Mouse (Mus musculus): Measurements from ENCODE around the gene Pbld1. TPM values are rescaled to one million over a fixed set of nuclear protein-coding genes. Genes with fewer than 3 reads are reported as not detected.
A peak's percentile ranks its signal among the peaks of the same experiment; 100 is the strongest.
"Not testable (repeated sequence)": the region's sequence is repeated elsewhere in the genome, so short reads cannot be mapped to it uniquely, and the experiment has no call there.

Pbld1 gene
- total RNA-seq, 4 experiments from 2014 or later: 0.36 to 0.99 (median 0.47) TPM

DNA sequence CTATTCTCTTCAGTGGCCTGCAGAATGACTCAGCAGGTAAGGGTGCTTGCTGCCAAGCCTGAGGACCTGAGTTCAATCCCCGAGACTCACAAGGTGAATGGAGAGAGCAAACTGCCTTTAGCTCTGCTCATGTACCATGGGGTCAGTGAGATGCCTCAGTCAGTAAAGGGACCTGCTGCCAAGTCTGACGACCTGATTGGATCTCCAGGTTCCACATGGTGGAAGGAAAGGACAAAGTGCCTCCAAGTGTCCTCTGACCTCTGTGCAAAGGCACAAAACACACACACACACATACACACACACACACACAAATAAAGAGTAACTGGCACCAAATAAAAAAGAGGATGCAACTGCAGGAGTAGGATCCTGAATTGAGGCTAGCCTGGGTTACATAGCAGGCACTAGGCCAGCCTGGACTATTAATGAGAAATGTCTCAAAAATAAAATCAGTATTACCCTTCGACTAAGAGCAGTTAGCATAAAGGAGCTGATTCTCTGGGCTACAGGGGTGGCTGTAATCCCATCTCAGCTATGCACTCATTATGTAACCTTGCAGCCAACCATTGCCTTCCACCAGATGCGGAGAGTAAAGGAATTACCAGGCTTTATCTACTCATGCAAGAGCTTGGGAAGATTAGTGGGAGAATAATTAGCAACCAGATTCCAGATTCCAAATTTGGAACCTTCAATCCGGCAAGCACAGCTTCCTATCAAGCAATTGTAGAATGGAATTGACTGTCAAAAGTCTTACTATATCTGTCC, 19.9 kb upstream of the Pbld1 start:
- no peak for DNase-seq (ENCODE audit: low spot score in 2 of 2)

DNA sequence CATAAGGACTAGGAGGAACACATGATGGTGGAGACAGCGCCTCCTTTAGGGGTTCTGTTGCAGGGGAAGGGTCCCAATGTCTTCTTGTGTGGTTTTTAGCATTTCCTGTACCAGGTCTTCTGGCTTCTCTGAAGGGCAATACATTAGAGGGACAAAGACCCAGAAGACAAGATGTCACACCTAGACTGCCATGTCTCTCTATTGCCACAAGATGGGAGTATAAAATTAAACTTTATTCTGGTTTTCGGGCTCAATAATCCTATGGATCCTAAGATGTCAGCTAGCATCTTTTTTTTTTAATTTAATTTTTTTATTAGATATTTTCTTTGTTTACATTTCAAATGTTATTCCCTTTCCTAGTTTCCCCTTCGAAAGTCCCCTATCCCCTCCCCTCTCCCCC, 16.8 kb upstream of the Pbld1 start:
- DNase-seq (ENCODE audit: low spot score in 2 of 2): no peak

GRCm38 (mm10) chr10:63047751-63048150, 12.2 kb upstream of the Pbld1 start:
- DNase-seq (ENCODE audit: low spot score in 2 of 2): no peak

GRCm38 (mm10) chr10:63049106-63049505, 10.9 kb upstream of the Pbld1 start:
- no peak for DNase-seq (ENCODE audit: low spot score in 2 of 2)

- DNase-seq (ENCODE audit: low spot score in 2 of 2): no peak
Measured at GRCm38 (mm10) chr10:63051267-63051666, 8.7 kb upstream of the Pbld1 start.

- DNase-seq (ENCODE audit: low spot score in 2 of 2): no peak
Measured at GRCm38 (mm10) chr10:63052011-63052410, 8.0 kb upstream of the Pbld1 start.

DNA sequence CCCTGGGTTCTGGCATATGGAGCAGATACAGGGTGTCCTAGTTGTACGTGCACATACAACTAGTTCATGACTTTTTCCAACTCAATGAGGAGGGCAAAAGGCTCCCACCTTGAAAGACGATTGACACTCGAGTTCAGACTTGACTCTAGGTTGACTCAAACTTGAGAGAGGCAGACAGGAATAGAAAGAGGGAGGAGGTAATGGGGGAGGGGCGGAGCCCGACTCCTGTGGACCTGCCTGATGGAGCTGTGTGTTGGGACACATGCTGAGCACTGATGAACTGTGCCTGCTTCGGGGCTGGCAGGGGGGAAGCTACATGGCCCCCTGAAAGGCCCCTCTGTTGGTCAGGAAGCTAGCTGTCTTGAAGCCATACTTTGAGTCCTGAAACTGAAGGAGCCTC, 7.0 kb upstream of the Pbld1 start:
- no peak for DNase-seq (ENCODE audit: low spot score in 2 of 2)

DNA sequence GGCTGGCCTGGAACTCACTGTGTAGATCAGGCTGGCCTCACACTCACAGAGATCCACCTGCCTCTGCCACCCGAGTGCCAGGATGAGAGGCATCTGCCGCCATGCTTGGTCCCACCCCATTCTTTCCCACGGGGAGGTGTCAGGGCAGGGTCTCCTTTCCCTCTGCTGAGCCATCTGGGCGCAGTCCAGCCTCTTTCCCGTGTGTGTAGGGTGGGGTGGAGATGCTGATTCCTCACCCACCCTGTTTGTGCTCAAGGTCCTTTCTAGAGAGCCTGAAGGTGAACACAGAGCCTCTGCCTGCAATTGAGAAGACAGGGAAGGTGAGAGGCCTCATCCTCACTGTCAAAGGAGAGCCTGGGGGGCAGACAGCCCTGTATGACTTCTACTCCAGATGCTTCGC, 5.9 kb upstream of the Pbld1 start:
- not testable (repeated sequence) for DNase-seq (ENCODE audit: low spot score in 2 of 2)

DNA sequence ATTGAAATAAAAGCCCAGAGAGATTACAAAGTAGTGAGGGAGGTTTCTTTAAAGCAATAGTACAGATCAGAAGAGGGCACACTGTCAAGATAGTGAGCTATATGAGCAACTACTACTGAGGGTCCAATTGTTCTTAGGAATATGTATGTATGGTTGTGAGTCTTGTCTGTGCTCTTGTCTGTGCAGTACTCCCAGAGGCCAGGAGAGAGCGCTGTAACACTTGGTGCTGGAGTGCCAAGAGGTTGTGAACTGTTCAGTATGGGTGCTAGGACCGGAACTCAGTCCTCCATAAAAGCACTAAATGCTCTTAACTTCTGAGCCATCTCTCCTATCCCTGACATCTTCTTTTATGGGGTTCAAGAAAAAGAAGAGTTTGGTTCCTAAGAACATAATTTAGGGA, 5.4 kb upstream of the Pbld1 start:
- DNase-seq (ENCODE audit: low spot score in 2 of 2): no peak

GRCm38 (mm10) chr10:63056966-63057750, 2.8 kb upstream of the Pbld1 start:
- DNase-seq (ENCODE audit: low spot score in 2 of 2): no peak

GRCm38 (mm10) chr10:63060406-63060805, 444 bp downstream of the Pbld1 start:
- DNase-seq (ENCODE audit: low spot score in 2 of 2): no peak

DNA sequence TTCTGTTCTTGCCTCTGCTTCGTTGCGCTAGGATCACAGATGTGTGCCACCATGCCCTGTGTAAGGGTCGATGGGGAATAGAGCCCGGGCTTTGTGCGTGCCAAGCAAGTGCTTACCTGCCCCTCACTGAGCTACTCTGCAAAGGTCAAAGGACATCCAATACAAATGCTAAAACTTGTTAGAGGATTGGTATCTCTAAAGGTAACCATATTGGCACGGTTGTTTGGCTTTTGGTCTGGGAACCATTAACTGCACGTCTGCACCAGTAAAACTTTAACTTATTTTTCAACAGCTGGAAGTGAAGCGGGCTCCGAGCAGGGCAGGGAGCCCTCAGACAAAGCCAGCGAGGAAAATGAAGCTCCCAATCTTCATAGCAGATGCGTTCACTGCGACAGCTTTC, 1.3 kb downstream of the Pbld1 start:
- DNase-seq (ENCODE audit: low spot score in 2 of 2): no peak

DNA sequence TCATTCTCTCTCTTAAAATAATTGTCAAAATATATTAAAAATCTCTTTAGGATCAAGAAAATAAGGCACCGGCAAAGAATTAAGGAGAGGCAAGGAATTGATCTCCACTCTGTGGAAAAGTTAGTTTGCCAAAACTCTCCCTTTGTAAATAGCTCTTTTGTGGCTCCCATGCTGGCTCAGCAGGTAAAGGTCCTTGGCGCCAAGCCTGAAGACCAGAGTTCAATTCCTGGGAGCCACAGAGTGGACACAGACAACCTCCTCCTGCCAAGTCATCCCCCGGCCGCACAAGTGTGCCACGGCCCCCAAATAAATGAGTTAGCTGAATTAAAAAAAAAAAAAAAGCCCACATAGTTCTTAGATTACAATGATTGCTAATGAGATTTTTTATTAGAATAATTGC, 2.7 kb downstream of the Pbld1 start:
- no peak for DNase-seq (ENCODE audit: low spot score in 2 of 2)

- DNase-seq (ENCODE audit: low spot score in 2 of 2): no peak
Measured at GRCm38 (mm10) chr10:63063365-63063764, 3.4 kb downstream of the Pbld1 start.

- no peak for DNase-seq (ENCODE audit: low spot score in 2 of 2)
Measured at GRCm38 (mm10) chr10:63064516-63064915, 4.6 kb downstream of the Pbld1 start.

GRCm38 (mm10) chr10:63065561-63065960, 5.6 kb downstream of the Pbld1 start:
- no peak for DNase-seq (ENCODE audit: low spot score in 2 of 2)

GRCm38 (mm10) chr10:63065988-63066387, 6.0 kb downstream of the Pbld1 start:
- DNase-seq (ENCODE audit: low spot score in 2 of 2): peak; percentile 67 to 73

GRCm38 (mm10) chr10:63086304-63086703, 26.3 kb downstream of the Pbld1 start:
- DNase-seq (ENCODE audit: low spot score in 2 of 2): no peak

DNA sequence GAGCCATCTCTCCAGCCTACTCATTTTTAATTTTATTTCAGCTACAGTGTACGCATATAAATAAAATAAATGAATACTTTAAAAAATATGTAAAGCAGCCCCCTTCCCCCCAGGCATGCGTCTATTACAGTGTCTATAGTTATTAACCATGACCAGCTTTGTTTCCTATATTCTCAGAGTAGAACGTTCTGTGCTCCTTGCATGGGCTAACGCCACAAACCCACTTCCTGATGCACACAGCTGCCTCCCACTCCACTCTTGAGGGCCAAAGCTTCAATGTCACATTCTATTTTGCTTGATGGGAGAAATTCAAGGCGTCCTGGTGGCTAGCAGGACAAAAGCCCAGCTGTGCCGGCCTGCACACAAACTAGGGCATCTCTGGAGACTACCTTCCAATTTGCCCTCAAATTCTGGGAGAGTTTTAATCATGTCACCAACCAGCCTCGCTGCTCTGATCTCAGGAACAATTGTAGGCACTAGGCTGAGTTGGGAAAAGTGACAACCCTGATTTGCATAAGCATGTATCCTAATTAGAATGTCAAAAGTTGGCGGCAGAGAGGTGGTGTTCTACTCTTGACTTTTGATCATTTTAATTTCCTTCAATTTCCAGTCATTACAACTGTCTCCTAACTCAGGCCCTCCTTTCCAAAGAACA, 29.3 kb downstream of the Pbld1 start:
- no peak for DNase-seq (ENCODE audit: low spot score in 2 of 2)

DNA sequence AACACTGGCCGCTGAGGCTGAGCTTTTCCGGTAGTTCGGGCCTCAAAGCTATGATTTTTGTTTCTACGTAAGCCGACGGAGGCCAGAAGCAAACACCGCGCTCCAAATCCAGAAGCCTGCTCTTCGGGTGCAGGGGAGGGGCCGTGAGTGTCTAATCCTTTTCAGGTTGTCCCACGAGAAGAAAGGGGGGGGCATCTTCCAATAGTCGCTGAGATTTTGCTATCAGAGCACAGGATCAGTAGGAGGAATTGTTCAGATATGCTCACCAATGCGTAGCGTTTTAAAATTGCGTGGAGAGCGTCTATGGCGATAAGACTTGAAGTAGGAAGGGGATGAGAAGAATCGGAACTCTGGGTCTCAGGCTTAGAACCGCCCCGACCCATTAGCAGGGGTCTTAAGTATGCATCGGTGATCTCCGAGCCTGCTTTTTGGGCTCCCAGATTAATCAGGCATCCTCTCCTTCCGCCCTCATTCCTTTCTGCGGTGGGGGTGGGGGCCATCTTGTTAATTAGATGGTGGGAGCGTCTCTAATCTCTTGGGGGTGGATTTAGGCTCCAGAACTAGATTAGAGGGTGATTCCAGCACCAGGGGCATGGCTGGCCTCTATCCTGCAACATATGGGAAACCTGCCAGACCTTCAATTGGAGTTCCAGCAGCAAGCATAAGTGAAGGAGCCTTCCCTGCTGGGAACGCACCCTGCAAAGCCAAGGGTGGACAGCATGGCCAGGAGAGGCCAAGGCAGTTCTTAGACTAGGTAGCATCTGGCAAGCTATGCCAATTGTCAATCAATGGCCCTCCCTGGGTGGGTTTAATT, 30.0 kb downstream of the Pbld1 start:
- DNase-seq (ENCODE audit: low spot score in 2 of 2): no peak

- no peak for DNase-seq (ENCODE audit: low spot score in 2 of 2)
Measured at GRCm38 (mm10) chr10:63091915-63092314, 32.0 kb downstream of the Pbld1 start.
